Mouse (Mus musculus) stomach, postnatal 0 days (tissue): ENCODE results near the gene St7. TPM values are rescaled to one million over a fixed set of nuclear protein-coding genes. Genes with fewer than 3 reads are reported as not detected.

Experiments
- ATAC-seq: fragments of 200-750 bp; cut with Nextera tagmentation; 2 replicates; pipeline ENCODE4 v1.8.0; 2017; ENCODE audit not compliant: low FRiP score, low TSS enrichment
- DNase-seq: peaks from one replicate; pipeline ENCODE4 v3.0.0-alpha.2; 2016; ENCODE audit warnings: low spot score
- H3K27ac ChIP-seq: fragments of 300-500 bp; sonication (generic); replicated peaks from 2 replicates; pipeline ENCODE4 v1.5.1; 2014; ENCODE audit warnings: mild to moderate bottlenecking, control low read depth
- H3K27me3 ChIP-seq: fragments of 300-500 bp; sonication (generic); 2 replicates; pipeline ENCODE4 v1.6.1; 2014; ENCODE audit warnings: low read length; ENCODE audit not compliant: control insufficient read depth, insufficient read depth
- H3K36me3 ChIP-seq: fragments of 300-500 bp; sonication (generic); 2 replicates; pipeline ENCODE4 v1.6.1; 2014; ENCODE audit warnings: low read length, mixed read lengths; ENCODE audit not compliant: control insufficient read depth, insufficient read depth
- H3K4me1 ChIP-seq: fragments of 300-500 bp; sonication (generic); replicated peaks from 2 replicates; pipeline ENCODE4 v1.6.1; 2014; ENCODE audit warnings: antibody characterized with exemption; ENCODE audit not compliant: control insufficient read depth, insufficient read depth
- H3K4me2 ChIP-seq: fragments of 300-500 bp; sonication (generic); replicated peaks from 2 replicates; pipeline ENCODE4 v1.6.1; 2014; ENCODE audit warnings: low read depth, mild to moderate bottlenecking, control low read depth, moderate library complexity
- H3K4me3 ChIP-seq: fragments of 300-500 bp; sonication (generic); 2 replicates; pipeline ENCODE4 v1.5.1; 2014; ENCODE audit warnings: low read depth, low read length, control low read depth
- H3K9ac ChIP-seq: fragments of 300-500 bp; sonication (generic); 2 replicates; pipeline ENCODE4 v1.6.1; 2014; ENCODE audit warnings: mild to moderate bottlenecking, low read length, control low read depth, mixed read lengths
- H3K9me3 ChIP-seq: fragments of 300-500 bp; sonication (generic); 2 replicates; pipeline ENCODE4 v1.6.1; 2016; ENCODE audit warnings: low read length; ENCODE audit not compliant: control insufficient read depth
- CTCF ChIP-seq: IDR thresholded peaks from 2 replicates; pipeline ENCODE4 v1.5.1; 2016; ENCODE audit warnings: antibody characterized with exemption, low read depth, mild to moderate bottlenecking, moderate library complexity
- EP300 ChIP-seq: optimal IDR thresholded peaks from 2 replicates; pipeline ENCODE3; 2016; ENCODE audit warnings: antibody characterized with exemption
- WGBS: fragments of 180-500 bp; shearing (Covaris S2); extraction: QIAGEN DNeasy Blood & Tissue Kit; methylation state at CpG from one replicate; pipeline ENCODE4 v1.1.7; 2014; 5-methylcytosine and 5-hydroxymethylcytosine counted together
- polyA plus RNA-seq: library from polyadenylated mRNA; unstranded; fragments of >200 nt; fragmentation: Nextera tagmentation; extraction: Ambion mirVana; gene quantifications from 2 replicates; pipeline ENCODE4 v1.2.1, GENCODE M21; 2015

St7 gene
- polyA plus RNA-seq, 1 experiment from 2014 or later = 12.5 TPM

DNA sequence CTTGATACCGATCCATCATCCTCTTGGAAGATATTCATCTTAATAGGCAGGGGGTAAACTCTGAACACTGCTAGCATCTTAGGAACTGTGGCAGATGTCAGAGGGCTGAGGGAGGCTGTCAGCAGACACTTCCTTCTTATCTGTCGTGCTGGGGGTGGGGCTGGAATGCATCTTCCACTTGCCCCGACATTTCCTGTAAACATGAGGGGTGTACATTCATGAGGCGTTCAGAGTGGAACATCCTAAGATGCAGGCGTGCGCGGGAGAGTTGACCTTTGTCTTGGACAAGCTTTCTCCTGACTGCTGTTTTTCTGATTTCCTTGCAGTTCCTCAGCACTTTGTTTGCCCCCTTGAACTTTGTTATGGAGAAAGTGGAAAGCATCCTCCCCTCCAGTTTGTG, 249.6 kb downstream of the St7 start:
- Histone ChIP-seq H3K4me3 (no peak overlapping the region), H3K9ac (no peak overlapping the region)
- ATAC-seq = no peak

DNA sequence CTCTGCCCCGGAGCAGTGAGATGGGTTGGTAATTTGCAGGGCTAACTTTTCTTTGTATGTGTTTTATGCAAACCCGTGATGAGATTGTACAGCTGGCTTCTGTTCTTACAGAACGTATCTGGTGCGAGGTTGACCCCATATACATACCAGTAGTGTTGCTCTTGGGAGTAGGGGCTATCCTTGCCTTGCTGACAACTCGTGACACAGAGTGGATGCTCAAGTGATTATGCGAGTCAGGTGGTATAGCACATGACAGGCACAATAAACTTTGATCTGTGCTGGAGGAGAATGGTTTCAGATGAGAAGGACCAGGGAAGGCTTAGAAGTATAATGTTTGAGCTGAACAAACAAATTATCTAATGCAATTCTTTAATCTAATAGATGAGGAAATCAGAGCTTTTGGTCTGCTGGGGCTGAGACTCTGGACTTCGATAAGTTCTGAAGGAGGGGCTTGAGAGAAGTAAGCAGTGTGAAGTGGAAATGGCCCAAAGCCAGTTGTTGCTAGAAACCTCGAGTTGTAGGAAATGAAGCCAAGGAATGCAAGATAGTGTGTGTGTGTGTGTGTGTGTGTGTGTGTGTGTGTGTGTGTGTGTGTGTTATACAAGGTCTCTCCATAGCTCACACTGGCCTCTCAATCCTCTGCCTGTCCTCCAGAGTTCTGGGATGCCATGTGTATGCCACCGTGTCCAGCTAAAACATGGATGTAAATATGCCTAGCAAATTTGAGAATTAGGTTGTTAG, 251.3 kb downstream of the St7 start:
- WGBS = 48% methylated on average over 9 of the region's 9 CpGs
- no peaks in the 10 kb centered on the region for H3K36me3 ChIP-seq
- ATAC-seq (peak; percentile 49; the same call in 1 of the 2 replicates), DNase-seq (peak; percentile 23)
- H3K4me1 ChIP-seq = no peaks in the 10 kb centered on the region
- no peaks in the 10 kb centered on the region for H3K9me3 ChIP-seq
- TF ChIP-seq CTCF (no peak), EP300 (no peak)
- H3K4me3 ChIP-seq = no peak overlapping the region
- H3K27me3 ChIP-seq = no peaks in the 10 kb centered on the region
- no peak overlapping the region for H3K4me2 ChIP-seq
- H3K27ac ChIP-seq = no peak overlapping the region
- H3K9ac ChIP-seq = no peak overlapping the region

More for the DNA sequence above, 249.6 kb downstream of the St7 start:
- Histone ChIP-seq H3K27ac (no peak overlapping the region), H3K4me2 (no peak overlapping the region), H3K27me3 (no peaks in the 10 kb centered on the region), H3K4me1 (no peaks in the 10 kb centered on the region), H3K9me3 (no peaks in the 10 kb centered on the region), H3K36me3 (no peaks in the 10 kb centered on the region)
- DNase-seq = no peak
- 38% methylated on average over 7 of the region's 7 CpGs for WGBS
- TF ChIP-seq EP300 = no peak
- TF ChIP-seq CTCF = no peak

- WGBS = 24% methylated on average over 5 of the region's 5 CpGs
- H3K9ac ChIP-seq = no peak overlapping the region
- no peaks in the 10 kb centered on the region for H3K27me3 ChIP-seq
- no peaks in the 10 kb centered on the region for H3K9me3 ChIP-seq
- TF ChIP-seq CTCF (no peak), EP300 (no peak)
- H3K4me2 ChIP-seq = no peak overlapping the region
- DNase-seq = no peak
- H3K27ac ChIP-seq = no peak overlapping the region
- H3K4me1 ChIP-seq = no peaks in the 10 kb centered on the region
- no peaks in the 10 kb centered on the region for H3K36me3 ChIP-seq
- no peak for ATAC-seq
- no peak overlapping the region for H3K4me3 ChIP-seq
Measured at GRCm38 (mm10) chr6:17946456-17946855, 253.7 kb downstream of the St7 start.

- no peak for DNase-seq
- WGBS = 56% methylated on average over 11 of the region's 11 CpGs
Measured at GRCm38 (mm10) chr6:17947130-17947831, 254.5 kb downstream of the St7 start.

GRCm38 (mm10) chr6:17949103-17949502, 256.4 kb downstream of the St7 start:
- Histone ChIP-seq H3K27me3 (no peaks in the 10 kb centered on the region), H3K4me2 (no peak overlapping the region), H3K4me3 (no peak overlapping the region), H3K27ac (no peak overlapping the region), H3K36me3 (no peaks in the 10 kb centered on the region), H3K9ac (no peak overlapping the region), H3K9me3 (no peaks in the 10 kb centered on the region), H3K4me1 (no peaks in the 10 kb centered on the region)
- no peak for TF ChIP-seq CTCF
- no peak for TF ChIP-seq EP300
- ATAC-seq (no peak), DNase-seq (no peak)
- 90% methylated on average over 5 of the region's 5 CpGs for WGBS

More at GRCm38 (mm10) chr6:17947130-17947831, 254.5 kb downstream of the St7 start:
- Histone ChIP-seq H3K4me3 (no peak overlapping the region), H3K4me2 (no peak overlapping the region), H3K9ac (no peak overlapping the region), H3K27ac (no peak overlapping the region), H3K36me3 (no peaks in the 10 kb centered on the region), H3K27me3 (no peaks in the 10 kb centered on the region), H3K4me1 (no peaks in the 10 kb centered on the region), H3K9me3 (no peaks in the 10 kb centered on the region)
- no peak for ATAC-seq
- TF ChIP-seq EP300 (no peak), CTCF (no peak)

- Histone ChIP-seq H3K4me3 (no peak overlapping the region), H3K4me1 (no peaks in the 10 kb centered on the region), H3K27ac (no peak overlapping the region), H3K9ac (no peak overlapping the region), H3K4me2 (no peak overlapping the region), H3K9me3 (no peaks in the 10 kb centered on the region), H3K36me3 (no peaks in the 10 kb centered on the region), H3K27me3 (no peaks in the 10 kb centered on the region)
- no peak for TF ChIP-seq CTCF
- TF ChIP-seq EP300 = no peak
- WGBS = 76% methylated on average over 8 of the region's 8 CpGs
- DNase-seq (no peak), ATAC-seq (no peak)
Measured at GRCm38 (mm10) chr6:17951779-17952178, 259.0 kb downstream of the St7 start.
